Mouse (Mus musculus) neural tube, embryonic 13.5 days (tissue): ENCODE measurements around the gene Josd2. TPM values are rescaled to one million over a fixed set of nuclear protein-coding genes. Genes with fewer than 3 reads are reported as not detected.

ENCODE experiments used
- ATAC-seq: fragments of 200-750 bp; cut with Nextera tagmentation; 2 replicates; pipeline ENCODE4 v1.8.0; 2017; ENCODE audit warnings: low read depth, mild to moderate bottlenecking, moderate TSS enrichment, moderate library complexity
- H3K27ac ChIP-seq: fragments of 300-500 bp; sonication (generic); replicated peaks from 2 replicates; pipeline ENCODE4 v1.5.1; 2015; ENCODE audit warnings: moderate library complexity, mild to moderate bottlenecking, inconsistent platforms
- H3K27me3 ChIP-seq: fragments of 300-500 bp; sonication (generic); 2 replicates; pipeline ENCODE4 v1.6.1; 2015; ENCODE audit warnings: mild to moderate bottlenecking, inconsistent platforms
- H3K36me3 ChIP-seq: fragments of 300-500 bp; sonication (generic); 2 replicates; pipeline ENCODE4 v1.6.1; 2015; ENCODE audit warnings: mild to moderate bottlenecking, inconsistent platforms
- H3K4me1 ChIP-seq: fragments of 300-500 bp; sonication (generic); replicated peaks from 2 replicates; pipeline ENCODE4 v1.6.1; 2015; ENCODE audit warnings: inconsistent platforms
- H3K4me2 ChIP-seq: fragments of 300-500 bp; sonication (generic); 2 replicates; pipeline ENCODE4 v1.6.1; 2015; ENCODE audit warnings: inconsistent platforms, mild to moderate bottlenecking, moderate library complexity
- H3K4me3 ChIP-seq: fragments of 300-500 bp; sonication (generic); 2 replicates; pipeline ENCODE4 v1.5.1; 2015; ENCODE audit warnings: mild to moderate bottlenecking, inconsistent platforms
- H3K9ac ChIP-seq: fragments of 300-500 bp; sonication (generic); 2 replicates; pipeline ENCODE4 v1.6.1; 2015; ENCODE audit warnings: moderate library complexity, mild to moderate bottlenecking, inconsistent platforms
- H3K9me3 ChIP-seq: fragments of 300-500 bp; sonication (generic); 2 replicates; pipeline ENCODE4 v1.6.1; 2016; ENCODE audit warnings: inconsistent platforms
- WGBS: fragments of 180-500 bp; shearing (Covaris S2); methylation state at CpG from one replicate; pipeline ENCODE4 v1.1.7; 2015; 5-methylcytosine and 5-hydroxymethylcytosine counted together
- polyA plus RNA-seq: library from polyadenylated mRNA; unstranded; fragments of >200 nt; fragmentation: Nextera tagmentation; extraction: Ambion mirVana; gene quantifications from 2 replicates; pipeline ENCODE4 v1.2.1, GENCODE M21; 2015

The Josd2 gene
- polyA plus RNA-seq, 1 experiment from 2014 or later = 49.9 TPM

DNA sequence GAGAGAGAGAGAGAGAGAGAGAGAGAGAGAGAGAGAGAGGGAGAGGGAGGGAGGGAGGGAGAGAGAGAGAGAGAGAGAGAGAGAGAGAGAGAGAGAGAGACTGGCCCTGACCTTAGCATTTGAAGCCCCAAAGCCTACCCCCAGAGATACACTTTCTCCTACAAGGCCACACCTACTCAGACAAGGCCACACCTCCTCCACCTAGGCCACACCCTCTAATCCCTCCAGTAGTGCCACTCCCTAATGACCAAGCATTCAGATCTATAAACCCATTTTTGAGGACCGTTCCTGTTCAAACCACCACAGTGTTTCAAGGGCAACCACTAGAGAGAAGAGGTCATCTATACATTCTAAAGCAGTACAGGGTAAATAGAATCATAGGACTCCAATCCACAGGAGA is 11.5 kb upstream of the Josd2 start:
- no peak for ATAC-seq
- no peak overlapping the region for H3K4me3 ChIP-seq
- no peaks in the 10 kb centered on the region for H3K9me3 ChIP-seq
- H3K27me3 ChIP-seq = peaks cover 18% of the 10 kb centered on the region
- peaks cover 85% of the 10 kb centered on the region for H3K36me3 ChIP-seq
- H3K4me1 ChIP-seq = peaks cover 21% of the 10 kb centered on the region
- H3K4me2 ChIP-seq = no peak overlapping the region
- H3K27ac ChIP-seq = no peak overlapping the region
- no peak overlapping the region for H3K9ac ChIP-seq
- WGBS = 89% methylated on average over 1 of the region's 1 CpGs

DNA sequence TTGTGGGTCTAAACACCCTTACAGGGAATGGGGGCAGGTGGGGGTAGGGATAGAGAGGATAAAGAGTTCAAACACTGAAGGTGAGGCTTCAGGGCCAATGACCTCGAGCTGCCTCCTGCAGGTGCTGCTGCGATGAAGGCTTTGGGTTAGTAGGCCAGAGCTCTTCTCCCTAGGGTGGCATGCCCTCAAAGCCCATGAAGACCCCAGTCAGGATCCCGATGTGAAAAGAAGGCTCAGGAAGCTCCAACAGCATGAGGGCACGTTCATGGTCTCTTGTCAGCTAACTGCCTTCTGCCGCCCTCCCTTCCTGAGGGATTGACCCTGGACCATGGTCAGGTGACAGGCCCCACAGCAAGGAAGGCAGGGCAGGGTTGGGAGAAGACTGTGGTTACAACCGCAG is 7.7 kb upstream of the Josd2 start:
- 71% methylated on average over 6 of the region's 6 CpGs for WGBS
- Histone ChIP-seq H3K27me3 (peaks cover 31% of the 10 kb centered on the region), H3K36me3 (peaks cover 90% of the 10 kb centered on the region)

DNA sequence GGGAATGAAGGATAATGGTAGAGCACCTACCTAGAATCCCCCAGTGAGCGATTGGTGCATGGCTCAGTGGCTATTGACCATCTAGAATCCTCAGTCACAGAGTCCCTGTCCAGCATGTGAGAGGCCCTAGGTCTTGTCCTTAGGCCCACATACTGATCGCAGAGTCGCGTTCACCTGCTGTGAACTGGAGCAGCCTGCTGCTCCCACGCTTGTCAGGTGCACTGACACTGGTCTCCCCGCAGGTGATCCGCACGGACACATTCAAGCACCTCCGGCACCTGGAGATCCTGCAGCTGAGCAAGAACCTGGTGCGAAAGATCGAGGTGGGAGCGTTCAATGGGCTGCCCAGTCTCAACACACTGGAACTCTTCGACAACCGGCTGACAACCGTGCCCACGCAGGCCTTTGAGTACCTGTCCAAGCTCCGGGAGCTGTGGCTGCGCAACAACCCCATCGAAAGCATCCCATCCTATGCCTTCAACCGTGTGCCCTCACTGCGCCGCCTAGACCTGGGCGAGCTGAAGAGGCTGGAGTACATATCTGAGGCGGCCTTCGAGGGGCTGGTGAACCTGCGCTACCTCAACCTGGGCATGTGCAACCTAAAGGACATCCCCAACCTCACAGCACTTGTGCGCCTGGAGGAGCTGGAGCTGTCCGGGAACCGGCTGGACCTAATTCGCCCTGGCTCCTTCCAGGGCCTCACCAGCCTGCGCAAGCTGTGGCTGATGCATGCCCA is 6.8 kb upstream of the Josd2 start:
- Histone ChIP-seq H3K36me3 (peaks cover 81% of the 10 kb centered on the region), H3K4me1 (peaks cover 40% of the 10 kb centered on the region), H3K9ac (no peak overlapping the region), H3K27ac (no peak overlapping the region), H3K4me2 (no peak overlapping the region), H3K27me3 (peaks cover 31% of the 10 kb centered on the region), H3K4me3 (no peak overlapping the region), H3K9me3 (no peaks in the 10 kb centered on the region)
- ATAC-seq = no peak
- 78% methylated on average over 31 of the region's 31 CpGs for WGBS

More for the DNA sequence above, 7.7 kb upstream of the Josd2 start:
- Histone ChIP-seq H3K4me2 (no peak overlapping the region), H3K4me3 (no peak overlapping the region), H3K9ac (no peak overlapping the region), H3K4me1 (peaks cover 35% of the 10 kb centered on the region), H3K9me3 (no peaks in the 10 kb centered on the region), H3K27ac (no peak overlapping the region)
- no peak for ATAC-seq

DNA sequence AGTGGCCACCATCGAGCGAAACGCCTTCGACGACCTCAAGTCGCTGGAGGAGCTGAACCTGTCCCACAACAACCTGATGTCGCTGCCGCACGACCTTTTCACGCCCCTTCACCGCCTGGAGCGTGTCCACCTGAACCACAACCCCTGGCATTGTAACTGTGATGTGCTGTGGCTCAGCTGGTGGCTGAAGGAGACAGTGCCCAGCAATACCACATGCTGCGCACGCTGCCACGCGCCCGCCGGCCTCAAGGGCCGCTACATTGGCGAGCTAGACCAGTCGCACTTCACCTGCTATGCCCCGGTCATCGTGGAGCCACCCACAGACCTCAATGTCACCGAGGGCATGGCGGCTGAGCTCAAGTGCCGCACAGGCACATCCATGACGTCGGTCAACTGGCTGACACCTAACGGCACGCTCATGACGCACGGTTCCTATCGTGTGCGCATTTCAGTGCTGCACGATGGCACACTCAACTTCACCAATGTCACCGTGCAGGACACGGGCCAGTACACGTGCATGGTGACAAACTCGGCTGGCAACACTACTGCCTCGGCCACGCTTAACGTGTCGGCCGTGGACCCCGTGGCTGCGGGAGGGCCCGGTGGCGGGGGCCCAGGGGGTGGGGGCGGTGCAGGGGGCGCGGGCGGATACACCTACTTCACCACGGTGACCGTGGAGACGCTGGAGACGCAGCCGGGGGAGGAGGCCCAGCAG is 6.1 kb upstream of the Josd2 start:
- no peak for ATAC-seq
- Histone ChIP-seq H3K9ac (peak overlapping the region; percentile 55; the same call in 1 of the 2 replicates), H3K4me3 (no peak overlapping the region), H3K27me3 (peaks cover 31% of the 10 kb centered on the region), H3K27ac (no peak overlapping the region), H3K4me1 (peaks cover 44% of the 10 kb centered on the region), H3K4me2 (no peak overlapping the region), H3K9me3 (no peaks in the 10 kb centered on the region), H3K36me3 (peaks cover 75% of the 10 kb centered on the region)
- 59% methylated on average over 49 of the region's 57 CpGs for WGBS

DNA sequence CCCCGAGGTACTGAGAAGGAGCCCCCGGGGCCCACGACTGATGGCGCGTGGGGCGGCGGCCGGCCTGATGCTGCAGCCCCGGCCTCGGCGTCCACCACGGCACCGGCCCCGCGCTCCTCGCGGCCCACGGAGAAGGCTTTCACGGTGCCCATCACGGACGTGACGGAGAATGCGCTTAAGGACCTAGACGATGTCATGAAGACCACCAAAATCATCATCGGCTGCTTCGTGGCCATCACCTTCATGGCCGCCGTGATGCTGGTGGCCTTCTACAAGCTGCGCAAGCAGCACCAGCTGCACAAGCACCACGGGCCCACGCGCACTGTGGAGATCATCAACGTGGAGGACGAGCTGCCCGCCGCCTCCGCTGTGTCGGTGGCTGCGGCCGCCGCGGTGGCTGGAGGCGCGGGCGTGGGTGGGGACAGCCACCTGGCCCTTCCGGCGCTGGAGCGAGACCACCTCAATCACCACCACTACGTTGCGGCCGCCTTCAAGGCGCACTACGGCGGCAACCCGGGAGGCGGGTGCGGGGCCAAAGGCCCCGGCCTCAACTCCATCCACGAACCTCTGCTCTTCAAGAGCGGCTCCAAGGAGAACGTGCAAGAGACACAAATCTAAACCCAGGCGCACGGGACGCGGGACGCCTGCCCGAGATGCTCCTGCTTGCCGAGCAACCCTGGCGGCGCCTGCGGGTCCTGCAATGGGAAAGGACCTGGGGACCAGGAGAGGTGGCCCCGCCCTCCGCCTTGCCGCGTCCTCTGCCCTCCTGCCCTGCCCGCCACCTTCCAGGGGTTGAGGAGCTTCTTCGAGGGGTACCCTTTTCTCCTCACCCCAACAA is 5.3 kb upstream of the Josd2 start:
- ATAC-seq = no peak
- WGBS = 16% methylated on average over 74 of the region's 77 CpGs
- peaks cover 31% of the 10 kb centered on the region for H3K27me3 ChIP-seq
- H3K9me3 ChIP-seq = no peaks in the 10 kb centered on the region
- peak overlapping the region; percentile 34 for H3K4me2 ChIP-seq
- H3K36me3 ChIP-seq = peaks cover 67% of the 10 kb centered on the region
- H3K4me3 ChIP-seq = peak overlapping the region; percentile 9; the same call in 1 of the 2 replicates
- H3K4me1 ChIP-seq = peaks cover 52% of the 10 kb centered on the region
- H3K27ac ChIP-seq = no peak overlapping the region
- H3K9ac ChIP-seq = peak overlapping the region; percentile 55

DNA sequence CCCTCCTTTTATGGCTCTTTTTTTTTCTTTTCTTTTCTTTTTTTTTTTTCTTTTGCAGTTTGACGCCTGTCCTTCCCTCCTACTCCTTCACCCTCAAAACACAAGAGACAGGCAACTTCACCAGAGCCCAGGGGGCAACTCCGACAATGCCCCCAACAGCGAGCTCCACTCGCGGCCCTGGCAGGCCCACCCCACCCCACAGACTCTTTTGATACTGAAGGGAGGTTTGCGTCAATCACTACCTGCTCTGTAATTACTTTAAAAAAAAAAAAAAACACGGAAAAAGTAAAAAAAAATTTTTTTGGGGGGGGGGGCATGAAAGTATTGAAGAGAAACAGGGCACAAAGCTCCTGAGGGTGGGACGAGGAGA is 4.7 kb upstream of the Josd2 start:
- 32% methylated on average over 8 of the region's 8 CpGs for WGBS
- peaks cover 61% of the 10 kb centered on the region for H3K36me3 ChIP-seq
- ATAC-seq = no peak

DNA sequence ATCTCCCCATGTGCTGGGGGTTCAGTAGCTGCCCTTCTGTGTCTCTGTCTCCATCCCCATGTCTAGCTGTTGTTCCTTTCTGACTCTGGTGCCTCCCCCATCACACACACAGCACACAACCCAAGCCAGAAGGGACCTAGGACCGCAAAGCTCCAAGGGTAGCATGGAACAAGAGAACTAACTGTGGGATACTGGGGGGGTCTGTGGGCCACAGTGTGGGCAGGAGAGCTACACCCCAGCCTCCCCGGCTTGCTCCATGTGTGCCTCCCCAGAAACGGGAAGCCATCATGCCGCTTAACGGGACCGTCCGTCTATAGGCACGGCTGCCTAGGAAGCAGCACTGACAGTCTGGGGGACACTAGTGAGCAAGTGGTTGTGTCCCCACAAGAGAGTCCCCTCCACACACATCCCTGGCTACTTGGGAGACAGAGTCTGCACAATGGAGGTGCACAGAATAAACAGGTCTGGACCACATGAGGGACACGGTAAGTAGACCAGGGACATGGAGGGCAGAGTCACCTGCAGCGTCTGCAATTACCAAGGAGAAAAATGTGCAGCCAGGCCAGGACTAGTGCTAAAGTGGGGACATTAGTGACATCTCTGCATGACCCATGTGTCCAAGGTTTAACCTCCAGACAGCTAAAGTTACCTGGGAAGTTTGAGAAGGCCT is 4.1 kb upstream of the Josd2 start:
- WGBS = 80% methylated on average over 10 of the region's 10 CpGs
- peaks cover 59% of the 10 kb centered on the region for H3K4me1 ChIP-seq
- no peak for ATAC-seq

More for the DNA sequence above, 4.7 kb upstream of the Josd2 start:
- no peaks in the 10 kb centered on the region for H3K9me3 ChIP-seq
- no peak overlapping the region for H3K4me3 ChIP-seq
- H3K27ac ChIP-seq = no peak overlapping the region
- H3K9ac ChIP-seq = peak overlapping the region; percentile 55; the same call in 1 of the 2 replicates
- H3K27me3 ChIP-seq = peaks cover 31% of the 10 kb centered on the region
- H3K4me1 ChIP-seq = peaks cover 54% of the 10 kb centered on the region
- no peak overlapping the region for H3K4me2 ChIP-seq

DNA sequence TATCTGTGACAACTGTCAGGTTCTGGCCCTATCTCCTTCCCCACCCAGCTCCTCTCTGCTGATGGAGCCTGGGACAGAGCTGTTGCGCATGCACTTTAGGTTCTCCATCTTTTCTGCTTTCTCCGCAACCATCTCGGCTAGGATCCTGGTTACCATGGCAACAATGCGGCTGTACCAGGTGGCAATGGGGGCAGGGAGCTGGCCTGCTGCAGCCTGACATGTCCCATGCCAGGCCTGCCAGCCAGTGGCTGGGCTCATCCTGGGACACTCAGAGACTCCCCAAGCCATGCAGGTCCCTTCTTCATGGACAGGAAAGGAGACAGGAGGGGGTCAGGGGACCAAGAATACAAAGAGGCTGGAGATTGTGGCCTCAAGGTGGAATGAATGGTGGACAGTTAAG is 3.3 kb upstream of the Josd2 start:
- Histone ChIP-seq H3K9ac (peak overlapping the region; percentile 55), H3K4me3 (no peak overlapping the region), H3K4me2 (no peak overlapping the region), H3K27me3 (peaks cover 31% of the 10 kb centered on the region), H3K36me3 (peaks cover 46% of the 10 kb centered on the region), H3K4me1 (peaks cover 67% of the 10 kb centered on the region), H3K9me3 (no peaks in the 10 kb centered on the region), H3K27ac (peak overlapping the region; percentile 93)
- ATAC-seq = no peak
- WGBS = 17% methylated on average over 4 of the region's 4 CpGs

More for the DNA sequence above, 4.1 kb upstream of the Josd2 start:
- H3K4me2 ChIP-seq = no peak overlapping the region
- H3K27ac ChIP-seq = peak overlapping the region; percentile 93; the same call in 1 of the 2 replicates
- no peaks in the 10 kb centered on the region for H3K9me3 ChIP-seq
- no peak overlapping the region for H3K4me3 ChIP-seq
- H3K36me3 ChIP-seq = peaks cover 54% of the 10 kb centered on the region
- H3K27me3 ChIP-seq = peaks cover 31% of the 10 kb centered on the region
- H3K9ac ChIP-seq = peak overlapping the region; percentile 55

DNA sequence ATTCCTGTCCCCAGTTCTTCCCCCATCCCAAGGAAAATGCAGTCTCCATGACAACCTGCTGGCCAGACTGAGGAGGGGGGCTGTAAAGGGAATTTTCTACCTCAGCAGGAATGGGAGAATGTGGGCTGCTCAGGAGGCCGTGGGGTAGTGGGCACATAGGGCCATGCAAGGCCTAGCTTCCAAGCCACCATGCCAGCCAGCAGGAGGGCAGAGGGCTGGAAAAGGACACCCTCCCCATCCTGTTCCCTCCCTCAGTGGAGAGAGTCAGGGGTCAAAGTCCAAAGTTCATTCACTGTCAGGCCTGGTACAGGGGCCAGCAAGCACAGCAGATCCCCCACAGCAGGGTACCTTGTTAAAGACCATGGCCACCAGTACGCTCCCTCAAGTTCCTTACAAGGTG is 2.7 kb upstream of the Josd2 start, which contains the start of gene Aspdh:
TSS of gene Aspdh (plus strand) at position 281 of the 400 bp plus-strand sequence.
- H3K9me3 ChIP-seq = no peaks in the 10 kb centered on the region
- H3K4me2 ChIP-seq = no peak within 1 kb of the TSS
- peaks cover 40% of the 10 kb centered on the region for H3K36me3 ChIP-seq
- 53% methylated on average over 2 of the region's 2 CpGs for WGBS
- H3K27me3 ChIP-seq = peaks cover 25% of the 10 kb centered on the region
- peak within 1 kb of the TSS; percentile 55 for H3K9ac ChIP-seq
- peak within 1 kb of the TSS; percentile 93 for H3K27ac ChIP-seq
- H3K4me3 ChIP-seq = no peak within 1 kb of the TSS
- no peak for ATAC-seq
- peaks cover 71% of the 10 kb centered on the region for H3K4me1 ChIP-seq

DNA sequence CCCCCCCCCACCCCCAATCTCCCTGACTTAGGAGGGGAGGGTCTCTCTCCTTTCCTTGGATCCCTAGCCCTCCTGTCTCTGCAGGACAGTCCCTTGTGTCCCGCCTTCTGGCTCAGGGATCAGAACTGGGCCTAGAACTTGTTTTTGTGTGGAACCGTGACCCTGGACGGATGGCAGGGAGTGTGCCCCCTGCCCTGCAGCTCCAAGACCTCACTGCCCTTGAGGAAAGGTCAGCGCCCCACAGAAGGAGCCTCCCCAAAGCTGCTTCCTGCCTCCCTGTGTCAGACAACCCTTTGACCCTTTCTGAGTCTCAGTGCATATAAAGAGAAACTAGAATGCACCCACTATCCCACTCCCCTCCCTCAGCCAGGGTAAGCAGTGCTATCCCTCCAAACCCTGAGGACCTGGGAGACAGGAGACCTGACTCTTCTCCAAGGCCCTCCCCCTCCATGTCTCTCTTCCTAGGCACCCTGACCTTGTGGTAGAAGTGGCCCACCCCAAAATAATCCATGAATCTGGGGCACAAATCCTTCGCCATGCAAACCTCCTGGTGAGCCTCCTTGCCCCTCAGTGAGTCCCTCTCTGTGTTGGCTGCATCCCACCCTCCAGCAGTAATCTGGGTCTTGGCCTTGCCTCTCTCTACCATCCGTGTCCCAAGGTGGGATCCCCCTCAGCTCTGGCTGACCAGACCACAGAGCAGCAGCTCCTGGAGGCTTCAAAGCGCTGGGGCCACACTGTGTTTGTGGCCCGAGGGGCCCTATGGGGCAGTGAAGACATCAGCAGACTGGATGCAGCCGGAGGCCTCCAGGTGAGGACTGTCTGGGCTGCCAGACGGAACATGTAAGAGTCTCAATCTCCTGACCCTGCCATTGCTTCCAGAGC is 1.5 kb upstream of the Josd2 start:
- Histone ChIP-seq H3K36me3 (peaks cover 30% of the 10 kb centered on the region), H3K9me3 (no peaks in the 10 kb centered on the region), H3K4me3 (no peak overlapping the region), H3K9ac (no peak overlapping the region), H3K4me2 (no peak overlapping the region), H3K4me1 (peaks cover 71% of the 10 kb centered on the region), H3K27ac (peak overlapping the region; percentile 93), H3K27me3 (peaks cover 14% of the 10 kb centered on the region)
- no peak for ATAC-seq
- WGBS = 78% methylated on average over 10 of the region's 10 CpGs
